8 mouse cellular contexts compared by ENCODE assay signal in the genomic region with DNA sequence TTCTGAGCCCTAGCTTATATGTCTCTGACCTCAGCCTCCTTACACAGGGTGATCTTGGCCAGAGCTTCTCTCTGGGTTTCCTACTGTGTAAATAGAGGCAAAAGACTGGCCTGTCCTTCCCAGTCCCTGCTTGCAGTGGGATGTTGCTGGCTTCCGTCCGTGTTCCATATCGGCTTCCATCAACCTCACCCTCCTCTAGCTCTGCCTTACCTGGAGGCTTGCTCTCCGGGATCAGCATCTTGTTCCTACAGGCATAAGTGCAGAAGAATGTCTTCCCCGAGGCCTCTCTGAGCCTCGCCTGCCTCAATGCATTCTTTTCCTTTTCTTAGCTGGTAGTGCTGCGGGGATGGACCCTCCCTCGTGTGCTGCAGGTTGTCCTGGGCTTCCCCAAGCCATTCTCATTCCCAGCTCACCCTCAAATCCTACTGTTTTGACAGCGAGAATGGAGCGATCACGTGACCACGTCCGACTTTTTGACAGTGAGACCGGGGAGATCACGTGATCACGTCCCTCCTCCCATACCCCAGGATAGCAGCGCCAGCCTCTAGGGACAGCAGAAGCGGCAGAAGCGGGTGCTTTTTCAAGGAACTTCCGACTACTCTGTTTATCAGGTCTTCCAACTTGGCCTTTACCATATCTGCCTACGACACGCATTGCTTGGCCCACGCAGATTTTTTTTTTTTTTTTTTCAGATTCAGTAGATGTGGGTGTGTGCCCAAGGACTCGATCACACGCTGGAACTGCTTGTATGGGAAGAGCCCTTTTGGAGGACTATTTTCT. TPM values are rescaled to one million over a fixed set of nuclear protein-coding genes. Genes with fewer than 3 reads are reported as not detected.
DNase-seq lines count a peak whose midpoint lies in the region; ATAC-seq lines count a peak whose summit lies in the region.

No protein-coding gene starts in this region.

- peaks cover 11% of the 10 kb centered on the region; the same call in 1 of the 2 replicates for H3K27me3 ChIP-seq in forebrain, embryonic 13.5 days
- 0 out of 2 replicates have a peak, but pooled peaks cover 7% of the 10 kb centered on the region for H3K27me3 ChIP-seq in liver, embryonic 13.5 days
- H3K27me3 ChIP-seq in stomach, embryonic 16.5 days (ENCODE audit: control insufficient read depth, insufficient read depth, low read length) = no peaks in the 10 kb centered on the region

- WGBS in forebrain, embryonic 13.5 days = 4% methylated on average over 25 of the region's 25 CpGs
- WGBS in liver, embryonic 13.5 days (ENCODE audit: insufficient replicate concordance) = 3% methylated on average over 25 of the region's 25 CpGs
- 1% methylated on average over 25 of the region's 25 CpGs for WGBS in stomach, embryonic 16.5 days

- H3K9me3 ChIP-seq in forebrain, embryonic 13.5 days (replicated peaks) = no peaks in the 10 kb centered on the region
- H3K9me3 ChIP-seq in liver, embryonic 13.5 days (replicated peaks) = no peaks in the 10 kb centered on the region
- no peaks in the 10 kb centered on the region for H3K9me3 ChIP-seq in stomach, embryonic 16.5 days (replicated peaks; ENCODE audit: control insufficient read depth, low read length)

- peak overlapping the region; percentile 46 for H3K4me3 ChIP-seq in forebrain, embryonic 13.5 days
- peak overlapping the region; percentile 51 for H3K4me3 ChIP-seq in liver, embryonic 13.5 days (replicated peaks)
- H3K4me3 ChIP-seq in stomach, embryonic 16.5 days (replicated peaks; ENCODE audit: low read length) = peak overlapping the region; percentile 56

- no peak overlapping the region; the same call in 1 of the 2 replicates for H3K27ac ChIP-seq in forebrain, embryonic 13.5 days
- H3K27ac ChIP-seq in liver, embryonic 13.5 days = no peak overlapping the region
- no peak overlapping the region; the same call in 1 of the 2 replicates for H3K27ac ChIP-seq in stomach, embryonic 16.5 days (ENCODE audit: low read length)

- no peaks in the 10 kb centered on the region for H3K36me3 ChIP-seq in forebrain, embryonic 13.5 days (ENCODE audit: poor library complexity, severe bottlenecking)
- H3K36me3 ChIP-seq in liver, embryonic 13.5 days = no peaks in the 10 kb centered on the region
- H3K36me3 ChIP-seq in stomach, embryonic 16.5 days (ENCODE audit: control insufficient read depth, insufficient read depth, low read length) = no peaks in the 10 kb centered on the region

- peak; percentile 79 for ATAC-seq in CD4-positive, CD25-positive, alpha-beta regulatory T cell, adult 4 months
- ATAC-seq in forebrain, embryonic 13.5 days = peak; percentile 89
- peak; percentile 88 for ATAC-seq in liver, embryonic 13.5 days (ENCODE audit: low read depth)
- ATAC-seq in stomach, embryonic 16.5 days (ENCODE audit: insufficient read depth, low FRiP score) = peak; percentile 67

- DNase-seq in c-Kit-positive CD71-positive TER-119-positive erythroid progenitor cells, embryonic 14.5 days (ENCODE audit: low spot score) = peak; percentile 61
- DNase-seq in heart, postnatal 10 days = peak; percentile 56 to 72
- DNase-seq in kidney, postnatal 36 days = peak; percentile 75 to 79
- peak; percentile 74 for DNase-seq in liver, embryonic 13.5 days
- DNase-seq in natural killer cell, adult 2 months (ENCODE audit: low spot score in 2 of 2) = peak; percentile 37 to 44

- H3K4me2 ChIP-seq in forebrain, embryonic 13.5 days = peak overlapping the region; percentile 78
- peak overlapping the region; percentile 70 for H3K4me2 ChIP-seq in liver, embryonic 13.5 days
- peak overlapping the region; percentile 89 for H3K4me2 ChIP-seq in stomach, embryonic 16.5 days (ENCODE audit: low read depth, low read length)

- H3K4me1 ChIP-seq in forebrain, embryonic 13.5 days = peaks cover 11% of the 10 kb centered on the region
- peaks cover 19% of the 10 kb centered on the region; the same call in 1 of the 2 replicates for H3K4me1 ChIP-seq in liver, embryonic 13.5 days (replicated peaks)
- 0 out of 2 replicates have a peak, but pooled peaks cover 3% of the 10 kb centered on the region for H3K4me1 ChIP-seq in stomach, embryonic 16.5 days (ENCODE audit: control insufficient read depth, insufficient read depth, low read length)

- intact Hi-C loops in heart, postnatal 10 days (cut with DNase I) = no loop called here

- peak overlapping the region; percentile 62 for H3K9ac ChIP-seq in forebrain, embryonic 13.5 days
- peak overlapping the region; percentile 39; the same call in 1 of the 2 replicates for H3K9ac ChIP-seq in liver, embryonic 13.5 days
- peak overlapping the region; percentile 63 for H3K9ac ChIP-seq in stomach, embryonic 16.5 days (ENCODE audit: low read length)

RNA-seq across cellular contexts. Expression of gene Il1r2, which starts 11.7 kb away (rescaled TPM):
- polyA plus RNA-seq in CD4-positive, CD25-positive, alpha-beta regulatory T cell, adult 4 months (2017; shearing (Covaris generic)) = 100 to 1,000 TPM; 104 to 162 TPM
- polyA plus RNA-seq in forebrain, embryonic 13.5 days (2015; fragmentation: Nextera tagmentation; extraction: Ambion mirVana) = 0.16 and 0.21 TPM in 2 replicates
- not detected for total RNA-seq in heart, postnatal 10 days (2021)
- 0.54 and 0.73 TPM in 2 replicates for polyA plus RNA-seq in liver, embryonic 13.5 days (2015; fragmentation: Nextera tagmentation; extraction: Ambion mirVana)
- 14.1 and 28.0 TPM in 2 replicates for polyA plus RNA-seq in stomach, embryonic 16.5 days (2015; fragmentation: Nextera tagmentation; extraction: Ambion mirVana)
